Mouse (Mus musculus) embryo, embryonic 11.5 days (tissue): ENCODE measurements around the gene Kif3c.
A peak's percentile ranks its signal among the peaks of the same experiment; 100 is the strongest.

Experiments
- DNase-seq: peaks from one replicate; pipeline ENCODE4 v3.0.0-alpha.2; 2012; ENCODE audit warnings: low read depth, low spot score

The Kif3c gene

GRCm38 (mm10) chr12:3424179-3424578 lies 59.2 kb downstream of the Kif3c start:
- DNase-seq: no peak

- DNase-seq: peak; percentile 8
These were observed 60.7 kb downstream of the Kif3c start for GRCm38 (mm10) chr12:3425375-3426341.

GRCm38 (mm10) chr12:3426530-3427034 lies 61.6 kb downstream of the Kif3c start, which contains the start of gene Asxl2:
TSS of gene Asxl2 (plus strand) at chr12:3426857.
- DNase-seq: peak; percentile 99

- DNase-seq: peak; percentile 42
These were observed 62.3 kb downstream of the Kif3c start for GRCm38 (mm10) chr12:3427067-3427889.

DNA sequence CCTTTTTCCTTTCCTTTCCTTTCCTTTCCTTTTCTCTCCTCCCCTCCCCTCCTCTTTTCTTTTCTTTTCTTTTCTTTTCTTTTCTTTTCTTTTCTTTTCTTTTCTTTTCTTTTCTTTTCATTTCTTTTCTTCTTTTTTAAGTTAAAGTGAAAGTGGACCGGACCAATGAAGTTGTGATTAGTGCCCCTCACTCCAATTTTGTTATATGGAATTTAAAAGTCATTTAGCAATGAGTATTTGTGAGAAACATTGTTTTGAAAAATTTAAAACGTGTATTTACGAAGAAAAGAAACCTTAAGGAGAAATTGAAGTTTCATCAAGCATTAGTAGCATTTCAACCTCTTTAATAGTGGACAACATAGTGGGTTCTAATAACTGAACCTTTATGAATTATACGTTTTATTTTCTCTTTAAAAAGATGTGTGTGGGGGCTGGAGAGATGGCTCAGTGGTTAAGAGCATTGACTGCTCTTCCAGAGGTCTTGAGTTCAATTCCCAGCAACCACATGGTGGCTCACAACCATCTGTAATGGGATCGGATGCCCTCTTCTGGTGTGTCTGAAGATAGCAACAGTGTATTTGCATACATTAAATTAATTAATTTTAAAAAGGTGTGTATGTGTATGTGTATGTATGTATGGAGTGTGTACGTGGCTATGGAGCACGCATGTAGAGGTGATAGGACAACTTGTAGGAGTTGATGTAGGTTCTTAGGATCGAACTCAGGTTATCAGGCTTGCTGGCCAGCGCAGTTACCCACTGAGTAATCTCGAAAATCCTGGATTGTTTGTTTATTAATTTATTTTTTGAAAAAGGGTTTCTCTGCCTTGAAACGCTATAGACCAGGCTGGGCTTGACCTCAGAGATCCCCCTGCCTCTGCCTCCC lies 63.2 kb downstream of the Kif3c start:
- no peak for DNase-seq

DNA sequence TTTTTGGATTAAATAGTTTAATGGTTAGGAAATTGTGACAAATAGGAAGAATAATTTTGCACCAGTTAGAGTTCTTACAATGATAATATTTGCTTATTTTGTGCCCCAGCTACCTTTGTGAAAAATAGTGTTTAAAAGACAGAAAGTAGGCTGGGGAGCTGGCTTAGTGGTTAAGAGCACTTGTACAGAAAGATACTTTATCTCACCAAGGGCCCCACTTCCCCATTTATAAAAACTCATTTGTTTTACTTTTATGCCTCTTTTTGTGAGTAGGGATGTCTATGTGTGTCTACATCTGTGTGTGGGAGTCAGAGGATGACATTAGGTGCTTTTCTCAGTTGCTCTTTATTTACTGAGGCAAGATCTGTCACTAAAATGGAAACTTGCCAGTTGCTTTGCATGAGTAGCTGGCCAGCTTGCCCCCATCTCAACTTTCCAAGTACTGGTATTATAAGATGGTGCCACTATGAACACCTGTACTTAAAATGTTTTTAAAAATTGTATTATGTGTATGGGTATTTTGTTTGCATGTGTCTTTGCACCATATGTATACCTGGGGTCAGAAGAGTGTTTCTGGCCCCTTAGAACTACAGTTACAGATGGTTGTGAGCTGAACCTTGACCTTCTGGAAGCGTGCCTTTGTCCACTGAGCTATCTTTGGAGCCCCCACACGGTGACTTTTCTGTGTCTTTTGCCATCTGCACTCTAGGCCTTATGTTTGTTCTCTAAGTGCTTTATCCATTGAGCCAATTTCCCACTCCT lies 64.9 kb downstream of the Kif3c start:
- no peak for DNase-seq

GRCm38 (mm10) chr12:3430443-3430753 lies 65.5 kb downstream of the Kif3c start:
- DNase-seq: no peak

DNA sequence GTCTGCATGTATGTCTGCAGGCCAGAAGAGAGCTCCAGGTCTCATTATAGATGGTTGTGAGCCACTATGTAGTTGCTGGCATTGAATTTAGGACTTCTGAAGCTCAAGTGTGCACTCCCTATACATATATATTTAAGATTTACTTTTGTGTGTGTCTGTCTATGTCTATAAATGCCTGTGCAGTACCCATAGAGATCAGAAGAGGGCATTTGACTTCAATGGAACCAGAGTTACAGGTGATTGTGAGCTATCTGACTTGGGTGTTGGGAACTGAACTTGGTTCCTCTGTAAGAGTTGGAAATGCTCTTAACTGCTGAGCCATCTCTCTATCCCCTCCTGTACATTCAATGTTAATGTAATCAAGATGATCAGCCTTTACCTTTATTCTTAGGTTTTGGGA lies 66.1 kb downstream of the Kif3c start:
- DNase-seq: no peak

DNA sequence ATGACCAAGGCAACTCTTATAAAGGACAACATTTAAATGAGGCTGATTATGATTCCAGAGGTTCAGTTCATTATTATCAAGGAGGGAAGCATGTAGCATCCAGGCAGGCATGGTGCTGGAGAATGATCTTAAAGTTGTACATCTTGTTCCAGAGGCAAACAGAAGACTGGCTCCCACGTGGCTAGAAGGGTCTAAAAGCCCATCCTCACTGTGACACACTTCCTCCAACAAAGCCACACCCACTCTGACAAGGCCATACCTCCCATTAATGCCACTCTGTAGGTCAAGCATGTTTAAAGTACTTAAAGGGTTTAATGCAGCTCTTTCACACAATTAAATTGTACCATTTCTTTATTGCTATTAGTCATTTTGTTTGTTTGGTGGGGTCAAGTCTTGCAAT lies 68.8 kb downstream of the Kif3c start:
- DNase-seq: no peak

DNA sequence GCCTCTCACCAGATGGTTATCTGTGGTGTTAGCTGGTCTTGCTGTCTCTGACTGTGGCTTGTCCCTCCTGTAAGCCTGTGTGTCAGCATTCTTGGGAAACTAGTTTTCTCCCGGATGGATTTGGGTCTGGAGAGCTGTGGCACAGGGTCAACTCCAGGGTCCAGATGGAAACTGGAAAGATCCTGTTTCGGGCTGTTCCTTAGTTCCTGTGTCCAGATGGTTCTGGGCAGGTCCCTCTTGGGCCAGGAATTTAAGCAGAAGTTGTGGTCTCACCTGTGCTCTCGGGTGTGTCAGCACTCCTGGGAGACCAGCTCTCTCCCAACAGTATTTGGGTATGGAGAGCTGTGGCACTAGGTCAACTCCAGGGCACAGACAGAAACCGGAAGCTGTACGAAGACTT lies 71.5 kb downstream of the Kif3c start:
- DNase-seq: no peak

GRCm38 (mm10) chr12:3437815-3438214 lies 72.9 kb downstream of the Kif3c start:
- peak; percentile 3 for DNase-seq

GRCm38 (mm10) chr12:3440916-3441315 lies 76.0 kb downstream of the Kif3c start:
- no peak for DNase-seq

GRCm38 (mm10) chr12:3441361-3441760 lies 76.4 kb downstream of the Kif3c start:
- no peak for DNase-seq

DNA sequence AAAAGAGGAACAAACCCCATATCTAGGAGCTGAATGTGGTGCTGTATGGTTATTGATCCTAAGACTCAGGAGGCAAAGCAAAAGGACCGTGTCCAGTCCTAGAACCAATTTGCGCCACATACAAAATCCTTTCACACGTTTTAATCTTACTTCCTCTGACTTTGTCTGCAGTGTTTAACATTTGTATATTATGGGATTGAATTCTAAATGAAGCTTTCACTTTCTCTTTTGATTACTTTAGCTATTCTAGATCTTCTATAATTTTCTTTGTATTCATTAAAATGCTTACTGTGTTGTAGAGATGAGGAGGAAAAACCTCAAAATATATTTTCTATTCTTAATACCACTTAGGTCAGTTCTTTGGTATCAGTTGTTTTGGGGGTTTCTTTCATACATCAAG lies 88.6 kb downstream of the Kif3c start:
- no peak for DNase-seq
